Mouse (Mus musculus): ENCODE results near the gene Nudt22. TPM values are rescaled to one million over a fixed set of nuclear protein-coding genes. Genes with fewer than 3 reads are reported as not detected.

The Nudt22 gene
- total RNA-seq (2023): 6.0 TPM

DNA sequence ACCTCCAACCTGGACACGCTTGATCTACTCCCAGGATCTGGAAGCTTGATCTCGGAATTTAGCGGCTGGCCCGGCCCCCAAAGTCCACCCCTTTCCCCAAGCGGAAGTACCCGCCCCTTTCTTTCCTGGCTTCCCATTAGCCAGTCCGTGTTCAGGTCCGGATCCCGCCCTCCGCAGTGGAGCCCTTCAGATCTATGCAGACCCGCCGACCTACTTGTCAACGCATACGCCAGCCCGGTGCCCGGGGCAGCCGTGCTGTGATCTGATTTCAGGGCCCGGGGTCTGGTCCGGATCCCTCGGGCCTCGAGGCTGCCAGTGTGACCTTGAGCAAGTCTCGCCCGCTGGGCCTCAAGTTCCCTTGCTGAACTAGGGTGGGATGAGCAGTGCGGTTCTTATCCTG, at the start of gene Nudt22, which contains the start of gene Trpt1:
Nudt22 (minus strand) TSS at position 112 of the 400 bp plus-strand sequence.
Trpt1 (plus strand) TSS at position 126 of the 400 bp plus-strand sequence.

DNA sequence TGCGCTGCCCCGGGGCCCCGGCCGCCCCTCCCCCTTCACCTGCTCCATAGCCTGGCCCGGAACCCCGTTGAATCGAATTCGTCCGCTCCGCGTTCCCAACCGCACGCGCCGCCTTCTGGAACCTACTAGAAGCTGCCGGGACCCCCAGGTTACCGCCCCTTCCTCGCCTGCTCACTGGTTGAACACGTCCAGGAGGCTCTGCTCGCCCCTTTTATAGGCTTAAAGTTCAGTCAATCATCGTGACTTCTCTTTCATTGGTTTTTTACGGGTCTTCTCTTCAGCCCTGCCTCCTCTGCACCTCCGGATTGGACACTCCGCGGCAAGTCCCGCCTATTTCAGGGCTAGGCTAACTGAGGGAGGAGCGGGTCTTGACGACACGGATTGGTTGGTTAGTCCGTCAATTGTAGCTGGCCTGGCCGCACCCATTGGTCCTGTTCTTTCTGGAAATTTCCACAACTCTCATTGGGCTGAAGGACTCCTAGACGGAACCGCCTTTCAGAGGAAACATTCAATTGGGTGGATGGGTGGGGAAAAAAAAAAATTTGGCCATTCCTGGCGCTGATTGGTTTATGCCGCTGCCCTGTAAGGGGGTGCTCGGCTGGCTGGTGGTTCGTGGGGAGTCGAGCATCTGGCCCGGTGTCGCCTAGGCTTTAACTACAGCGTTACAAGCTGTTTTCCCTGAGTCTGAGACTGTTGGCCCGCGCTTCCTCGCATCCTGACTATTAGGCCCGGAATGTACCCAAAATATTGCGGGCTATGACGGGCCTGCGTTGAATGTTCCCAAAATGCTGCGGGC, 44.1 kb upstream of the Nudt22 start, which contains the start of gene Stip1:
Stip1 (minus strand) TSS at position 127 of the 796 bp plus-strand sequence.

DNA sequence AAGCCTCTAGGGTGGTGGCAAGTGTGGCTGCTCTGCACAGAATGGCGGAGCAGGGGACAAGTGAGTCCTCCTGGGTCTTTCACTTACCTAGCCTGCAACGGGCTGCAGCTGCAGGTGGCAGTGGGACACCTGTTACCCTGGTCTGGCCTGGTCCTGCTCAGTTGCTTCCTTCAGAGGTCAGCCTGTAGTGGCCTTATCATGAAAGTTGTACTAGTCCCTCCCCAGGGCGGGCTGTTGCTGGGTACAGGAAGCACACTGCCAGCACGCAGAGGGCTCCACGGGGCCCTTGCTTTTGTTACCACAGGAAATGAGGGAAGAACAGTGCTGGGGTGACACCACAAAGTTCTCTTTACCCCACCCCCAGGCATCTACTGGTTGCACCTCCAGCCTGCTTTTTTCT, 23.3 kb upstream of the Nudt22 start, which contains the start of gene Fermt3:
Fermt3 (minus strand) TSS at position 279 of the 400 bp plus-strand sequence.

DNA sequence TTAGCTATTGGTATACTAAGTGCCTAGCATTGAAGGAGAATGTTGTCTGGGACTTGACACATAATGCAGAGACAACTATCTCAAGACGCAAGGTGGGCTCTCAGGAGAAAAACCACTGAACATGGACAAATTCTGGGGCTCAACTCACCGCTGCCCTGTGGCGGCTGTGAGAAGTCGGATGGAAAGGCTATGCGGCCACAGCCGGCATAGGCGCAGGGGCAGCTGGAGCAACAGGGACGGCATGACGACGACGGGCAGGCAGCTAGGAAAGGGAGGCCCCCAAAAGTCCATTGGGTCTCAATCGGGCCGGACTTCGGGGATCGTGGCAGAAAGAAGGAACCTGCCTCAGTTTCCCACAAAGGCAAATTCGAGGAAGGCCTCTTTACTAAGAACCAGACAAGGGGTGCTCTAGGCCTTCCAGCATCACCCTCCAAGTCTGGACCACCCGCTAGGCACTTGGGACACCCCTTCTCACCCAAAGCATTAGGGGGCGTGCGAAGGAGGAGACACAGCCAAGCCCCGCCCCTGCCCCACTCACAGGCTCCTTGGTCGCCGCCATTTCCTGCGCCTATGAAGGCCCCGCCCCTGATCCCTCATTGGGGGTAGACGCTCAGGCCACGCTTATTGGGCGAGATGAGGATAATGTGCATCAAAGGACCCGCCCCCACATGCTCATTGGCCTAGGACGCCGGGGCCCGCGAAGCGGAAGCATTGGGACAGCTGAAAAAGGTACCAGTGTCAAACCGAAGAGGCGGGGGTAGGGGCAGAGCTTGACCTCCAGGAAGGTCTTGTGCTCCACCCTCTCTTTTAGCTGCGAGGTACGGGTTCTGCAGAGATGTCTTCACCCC, 3.7 kb downstream of the Nudt22 start, which contains the start of gene Dnajc4:
Dnajc4 (minus strand) TSS at position 562 of the 848 bp plus-strand sequence.

DNA sequence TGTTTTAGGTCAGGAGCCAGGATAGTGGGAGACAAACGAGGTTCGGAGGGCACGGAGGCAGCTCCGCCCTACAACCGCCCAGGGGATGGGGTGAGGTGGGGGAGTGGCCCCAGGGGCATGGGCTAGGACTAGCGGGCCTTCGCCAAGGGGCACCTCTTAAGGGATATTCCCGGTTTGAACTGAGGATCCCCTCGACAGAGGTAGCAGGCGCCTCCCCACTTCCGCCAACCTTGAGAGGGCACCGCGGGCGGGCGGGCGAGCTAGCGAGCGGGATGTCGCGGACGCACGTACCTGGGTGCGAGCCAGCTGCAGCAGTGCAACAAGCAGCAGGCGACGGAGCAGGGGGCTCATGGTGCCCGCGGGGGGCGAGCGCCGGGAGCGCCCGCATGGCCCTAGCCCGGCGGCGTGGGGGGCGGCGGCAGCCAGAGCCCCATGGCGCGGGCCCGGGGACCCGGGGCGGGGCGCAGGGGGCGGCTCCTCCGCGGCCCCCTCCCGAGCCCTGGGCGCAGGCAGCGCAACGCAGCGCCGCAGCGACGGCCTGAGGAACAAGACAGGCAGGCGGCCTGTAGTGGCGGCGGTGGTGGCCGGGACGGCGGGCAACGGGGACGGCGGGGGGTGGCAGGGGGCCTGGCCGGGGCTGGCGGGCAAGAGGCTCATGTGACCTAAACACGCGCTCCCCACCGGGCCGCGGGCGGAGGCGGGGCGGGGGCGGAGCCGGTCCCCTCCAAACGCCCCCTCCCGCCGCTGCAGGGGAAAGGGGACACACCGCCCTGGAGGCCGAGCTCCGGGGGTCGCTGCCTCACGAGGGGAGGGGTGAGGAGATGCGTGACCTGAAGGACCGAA, 8.6 kb downstream of the Nudt22 start, which contains the start of gene Vegfb:
Vegfb (minus strand) TSS at position 591 of the 843 bp plus-strand sequence.

DNA sequence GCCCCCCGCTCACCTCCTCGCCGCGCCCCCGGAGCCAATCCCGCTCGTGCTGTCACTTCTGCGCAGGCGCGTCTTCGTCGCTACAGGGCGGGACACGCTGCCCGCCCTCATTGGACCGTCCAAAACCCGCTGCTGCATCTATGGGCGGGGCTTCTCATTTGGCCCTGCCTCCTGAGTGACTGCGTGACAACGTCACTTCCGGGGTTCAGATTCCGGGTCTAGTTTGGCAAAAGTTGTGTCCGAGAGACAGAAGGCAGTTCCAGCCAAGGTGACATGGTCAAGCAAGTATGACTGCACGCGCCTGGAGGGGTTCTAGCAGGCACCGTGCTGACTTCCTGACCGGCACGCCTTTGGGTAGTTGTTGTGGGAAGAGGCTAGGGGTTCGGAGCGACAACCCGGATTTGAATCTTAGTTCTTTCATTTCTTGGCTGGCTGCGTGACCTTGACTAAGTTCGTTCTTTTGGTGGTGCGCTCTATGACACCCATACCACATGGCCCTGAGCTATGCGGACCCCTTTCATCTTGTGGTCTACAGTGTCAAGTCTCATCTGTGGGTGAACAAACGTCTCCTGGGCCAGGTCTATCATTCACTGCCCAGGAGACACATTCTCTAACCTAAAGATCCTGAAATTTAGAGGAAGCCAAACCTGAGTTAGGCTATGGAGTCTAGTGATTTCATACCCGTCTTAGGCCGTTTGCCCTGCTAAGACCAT, 15.4 kb downstream of the Nudt22 start, which contains the start of gene Fkbp2:
Fkbp2 (minus strand) TSS at position 121 of the 713 bp plus-strand sequence.

DNA sequence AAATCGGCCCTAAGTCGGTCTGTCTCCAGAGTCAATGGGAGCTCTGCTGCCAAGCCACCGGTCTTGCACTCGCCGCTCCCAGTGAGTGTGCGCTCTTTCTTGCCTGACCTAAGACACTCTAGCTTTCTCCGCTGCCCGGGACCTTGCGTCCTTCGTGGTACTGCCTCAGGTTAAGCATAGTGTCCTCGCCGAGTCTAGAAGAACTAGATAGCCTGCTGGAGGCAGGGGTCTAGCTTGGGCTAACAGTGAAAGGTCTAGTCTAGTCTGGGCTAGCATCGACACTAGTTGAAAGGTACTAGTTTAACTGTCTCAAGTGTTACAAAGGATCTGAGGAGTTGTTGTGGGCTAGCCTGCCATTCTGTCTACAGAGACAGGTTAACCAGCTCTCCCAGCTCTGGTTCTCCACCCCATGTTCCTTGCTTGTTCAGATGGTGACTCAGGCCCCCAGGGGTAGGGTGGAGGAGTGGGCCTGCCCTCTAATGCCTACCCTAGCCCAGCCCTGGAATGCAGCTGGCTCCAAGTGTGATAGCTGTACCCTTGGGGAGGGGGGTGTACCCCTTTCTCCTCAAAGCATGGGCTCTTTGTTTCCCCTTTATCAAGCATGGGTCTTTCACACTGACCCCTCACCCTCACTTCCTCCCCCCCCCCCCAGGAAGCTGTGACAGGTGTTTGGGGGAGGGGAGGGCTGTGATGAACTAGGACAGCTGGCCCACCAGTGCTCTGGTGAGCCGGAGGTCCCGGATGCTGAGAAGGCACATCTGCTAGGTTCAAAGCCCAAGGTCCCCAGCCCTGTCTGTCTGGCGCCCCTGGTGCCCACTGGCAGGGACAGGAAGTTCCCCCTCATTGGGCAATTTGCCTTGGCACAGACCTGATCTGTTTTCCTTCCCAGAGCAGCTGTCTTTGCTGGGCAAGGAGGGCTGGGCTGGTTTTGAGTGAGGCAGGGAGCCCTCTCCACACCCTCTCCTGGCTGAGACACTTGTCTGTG, 20.1 kb downstream of the Nudt22 start, which contains the start of gene Plcb3:
Plcb3 (minus strand) TSS at position 934 of the 985 bp plus-strand sequence.

DNA sequence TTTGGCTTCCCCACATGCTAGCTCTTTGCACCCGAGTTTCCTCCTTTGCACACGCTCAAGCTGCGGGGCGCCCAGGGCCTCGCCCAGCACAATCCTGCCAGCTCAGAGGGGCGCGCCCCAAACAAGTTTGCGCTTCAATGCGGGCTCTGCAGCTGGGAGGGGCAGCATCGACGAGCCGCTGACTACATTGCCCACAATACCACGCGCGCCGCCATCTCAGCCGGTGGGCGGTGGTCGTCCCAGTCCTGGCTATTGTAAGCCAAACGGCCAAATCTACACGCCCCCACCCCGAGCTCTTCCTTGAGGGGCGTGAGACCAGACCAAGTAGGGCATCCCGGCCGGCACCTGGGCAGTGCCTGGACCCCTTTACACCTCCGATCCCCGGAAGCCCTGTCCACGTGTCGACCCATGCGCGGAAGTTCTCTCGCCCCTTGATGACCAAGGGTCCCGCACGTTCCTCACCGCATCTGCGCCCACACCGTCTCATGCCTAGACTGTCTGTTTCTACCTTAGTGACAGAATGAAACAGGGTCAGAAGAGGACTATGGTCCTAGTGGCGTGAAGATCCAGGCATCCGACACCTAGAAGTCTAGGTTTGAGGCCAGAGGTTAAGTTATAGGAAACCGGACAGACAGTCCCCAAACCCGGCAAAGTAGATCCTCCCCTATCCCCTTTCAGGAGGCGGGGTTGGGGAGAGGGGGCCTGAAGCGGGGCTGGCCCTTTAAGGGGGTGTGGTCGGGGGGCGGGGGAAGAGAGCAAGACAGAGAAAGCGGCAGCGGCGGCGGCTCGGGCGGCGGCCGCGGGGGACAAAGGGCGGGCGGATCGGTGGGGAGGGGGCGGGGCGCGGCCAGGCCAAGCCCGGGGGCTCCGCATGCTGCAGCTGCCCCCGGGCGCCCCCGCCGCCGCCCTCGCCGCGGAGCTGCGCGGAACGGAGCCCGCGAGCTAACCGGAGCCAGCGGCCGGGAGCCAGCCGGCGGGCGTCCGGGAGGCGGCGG, 21.4 kb downstream of the Nudt22 start, which contains the start of gene Ppp1r14b:
Ppp1r14b (plus strand) TSS at position 758 of the 995 bp plus-strand sequence.

Other genes with a start within 250 kb of the Nudt22 start
- gene Rps6ka4, start 155.5 kb downstream of the Nudt22 start, total RNA-seq (2023): 23.8 TPM
- 89.2 TPM for gene Ccdc88b, start 137.9 kb downstream of the Nudt22 start, total RNA-seq (2023)
- 127 TPM for gene Trmt112, start 86.4 kb downstream of the Nudt22 start, total RNA-seq (2023)
- 59.7 TPM for gene Prdx5, start 86.0 kb downstream of the Nudt22 start, total RNA-seq (2023)
- gene Esrra, start 74.3 kb downstream of the Nudt22 start, total RNA-seq (2023): 26.2 TPM
- not detected for gene Catsperz, start 70.7 kb downstream of the Nudt22 start, total RNA-seq (2023)
- not detected for gene Kcnk4, start 61.6 kb downstream of the Nudt22 start, total RNA-seq (2023)
- gene Bad, start 54.3 kb downstream of the Nudt22 start, total RNA-seq (2023): 7.8 TPM
- 6.1 TPM for gene Gpr137, start 53.6 kb downstream of the Nudt22 start, total RNA-seq (2023)
- 120 TPM for gene Ppp1r14b, start 21.1 kb downstream of the Nudt22 start, total RNA-seq (2023)
- gene Plcb3, start 19.6 kb downstream of the Nudt22 start, total RNA-seq (2023): 6.9 TPM
- 14.8 TPM for gene Fkbp2, start 15.6 kb downstream of the Nudt22 start, total RNA-seq (2023)
- gene Vegfb, start 8.5 kb downstream of the Nudt22 start, total RNA-seq (2023): 15.2 TPM
- gene Dnajc4, start 3.5 kb downstream of the Nudt22 start, total RNA-seq (2023): 17.2 TPM
- gene Trpt1, start within 50 bp of the Nudt22 start, total RNA-seq (2023): 4.3 TPM
- 152 TPM for gene Fermt3, start 23.4 kb upstream of the Nudt22 start, total RNA-seq (2023)
- 117 TPM for gene Stip1, start 43.9 kb upstream of the Nudt22 start, total RNA-seq (2023)
- gene Macrod1, start 60.7 kb upstream of the Nudt22 start, total RNA-seq (2023): 12.3 TPM
- gene Flrt1, start 109.6 kb upstream of the Nudt22 start, total RNA-seq (2023): not detected
- 98.1 TPM for gene Otub1, start 210.2 kb upstream of the Nudt22 start, total RNA-seq (2023)
- gene Cox8a, start 221.5 kb upstream of the Nudt22 start, total RNA-seq (2023): 242 TPM
- gene Naa40, start 245.1 kb upstream of the Nudt22 start, total RNA-seq (2023): 37.2 TPM